Mouse (Mus musculus): ENCODE results near the gene Slc9a8.

Slc9a8 gene

DNA sequence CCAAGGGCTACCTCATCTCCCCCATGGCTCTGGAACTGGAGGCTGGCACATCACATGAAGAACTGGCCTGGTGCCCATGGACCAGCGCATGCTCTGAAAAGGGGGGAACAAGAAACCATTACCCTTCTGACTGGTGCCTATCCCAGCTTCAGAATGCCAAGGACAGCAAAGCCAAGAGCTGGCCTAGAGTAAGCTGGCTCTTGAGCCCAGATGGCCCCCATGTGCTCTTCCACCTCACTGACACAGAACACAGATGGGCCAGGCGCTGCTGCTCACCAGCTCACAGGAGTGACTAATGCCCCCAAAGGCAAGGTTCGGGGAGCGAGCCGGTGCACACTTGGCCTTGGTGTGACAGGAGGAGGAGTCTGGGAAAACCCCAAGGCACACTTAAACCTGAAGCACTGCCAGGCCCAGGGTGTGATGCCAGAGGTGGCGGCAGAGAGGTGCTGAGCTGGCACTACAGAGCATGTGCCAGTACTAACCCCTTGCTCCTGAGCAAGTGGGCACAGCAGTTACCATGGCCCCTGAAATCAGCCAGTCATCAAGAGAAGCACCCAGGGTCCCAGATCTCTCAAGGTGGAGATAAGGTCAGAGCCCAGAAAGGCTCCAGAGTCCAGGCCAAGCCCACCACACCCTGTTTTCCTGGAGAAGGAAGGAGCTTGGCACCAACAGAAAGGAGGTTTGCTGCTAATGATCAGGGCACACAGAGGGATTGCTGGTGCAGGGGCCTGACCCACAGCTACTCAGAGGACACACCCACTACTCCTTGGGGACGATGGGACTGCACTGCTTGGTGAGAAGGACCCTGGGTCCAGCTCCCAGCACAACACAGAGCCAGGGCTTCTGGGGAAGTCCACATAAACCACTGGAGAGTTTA, 64.2 kb downstream of the Slc9a8 start:
- peak; percentile 81 to 86 for DNase-seq

- DNase-seq, result no peak
Observed at GRCm38 (mm10) chr2:167486573-167486972, 65.1 kb downstream of the Slc9a8 start.

GRCm38 (mm10) chr2:167487551-167487950, 66.0 kb downstream of the Slc9a8 start:
- no peak for DNase-seq

- no peak for DNase-seq
Observed at GRCm38 (mm10) chr2:167487994-167488393, 66.5 kb downstream of the Slc9a8 start.

DNA sequence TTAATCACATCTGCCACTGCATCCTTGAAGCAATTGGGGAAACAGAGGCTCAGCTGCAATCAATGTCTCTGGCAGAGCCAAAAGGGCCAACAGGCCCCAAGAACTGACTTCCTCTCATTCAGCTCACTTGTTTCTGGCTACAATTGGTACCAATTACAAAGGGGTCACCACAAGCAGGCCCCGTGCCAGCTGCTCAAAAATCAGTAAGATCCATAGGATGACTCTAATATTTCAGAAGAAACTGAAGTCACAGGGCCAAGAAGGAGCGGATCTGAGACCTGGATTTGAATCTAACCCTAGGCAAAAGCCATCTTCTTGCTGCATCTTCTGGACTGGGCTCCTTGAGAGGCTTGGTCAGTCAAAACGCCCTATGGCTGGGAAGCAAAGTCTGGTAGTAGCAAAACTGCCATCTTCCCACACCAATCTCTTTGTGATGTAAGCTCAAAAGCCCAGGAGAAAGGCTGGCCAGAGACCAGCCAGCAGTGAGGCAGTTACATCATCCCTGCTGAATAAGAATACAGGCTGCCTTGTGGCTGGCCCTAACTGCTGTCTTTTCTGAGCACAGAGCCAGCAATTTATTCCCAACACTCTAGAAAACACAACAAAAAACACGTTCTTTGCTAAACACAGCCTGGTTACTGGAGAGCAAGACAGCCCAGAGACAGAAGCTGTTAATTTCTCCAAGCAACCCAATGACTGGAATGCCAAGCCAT, 69.5 kb downstream of the Slc9a8 start:
- DNase-seq, result no peak

DNA sequence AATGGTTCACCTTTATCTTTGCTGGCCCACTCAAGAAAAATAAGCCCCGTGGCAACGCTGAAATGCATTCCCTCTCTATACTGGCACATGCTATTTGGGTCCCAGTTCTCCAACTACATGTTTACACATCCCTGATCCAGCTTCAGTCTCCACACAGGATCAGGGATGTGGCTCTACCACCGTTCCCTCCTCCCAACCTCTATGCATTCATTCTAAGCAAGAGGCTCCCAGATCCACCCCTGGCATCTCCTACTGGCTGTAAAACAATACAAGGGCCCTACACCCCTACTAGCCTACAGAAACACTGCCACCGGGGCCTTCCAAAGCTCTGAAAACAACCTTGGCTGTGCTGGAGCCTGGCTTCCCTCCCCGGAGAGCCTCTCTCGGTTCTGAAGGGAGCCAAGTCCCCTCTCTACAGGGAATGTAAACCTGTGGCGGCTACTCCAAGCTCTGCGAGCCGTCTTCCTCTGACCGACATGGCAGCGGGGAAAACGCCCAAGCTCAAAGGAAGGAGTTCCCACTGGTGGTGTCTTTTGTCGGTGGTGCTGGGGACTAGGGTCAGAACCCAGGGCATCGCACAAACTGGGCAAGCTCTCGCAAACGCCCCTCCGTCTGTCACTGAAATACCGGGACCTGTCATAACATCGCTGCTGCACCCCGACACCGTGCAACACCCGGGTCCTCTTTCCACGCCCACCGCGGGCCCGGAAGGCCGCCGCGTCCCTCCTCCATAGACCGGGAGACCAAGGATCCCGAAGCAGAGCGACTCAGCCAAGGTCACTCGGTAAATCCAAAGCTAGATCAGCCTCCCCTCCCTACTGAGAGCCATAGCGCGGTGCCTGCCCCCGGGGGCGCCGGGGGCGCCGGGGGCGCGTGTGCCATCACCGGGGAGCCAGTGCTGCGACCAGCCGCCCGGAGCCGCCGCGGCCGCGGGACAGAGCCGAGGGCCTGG, 70.5 kb downstream of the Slc9a8 start, which contains the start of gene Rnf114:
TSS of gene Rnf114 (plus strand) at position 889 of the 952 bp plus-strand sequence.
- DNase-seq, result peak in 1 of 2 experiments; percentile 37

- DNase-seq, result peak; percentile 92 to 93
Observed at GRCm38 (mm10) chr2:167492713-167493636, 71.5 kb downstream of the Slc9a8 start, which contains the start of gene Spata2. Gene Spata2 (minus strand): TSS chr2:167492887.

GRCm38 (mm10) chr2:167496437-167496836, 74.9 kb downstream of the Slc9a8 start:
- no peak for DNase-seq

DNA sequence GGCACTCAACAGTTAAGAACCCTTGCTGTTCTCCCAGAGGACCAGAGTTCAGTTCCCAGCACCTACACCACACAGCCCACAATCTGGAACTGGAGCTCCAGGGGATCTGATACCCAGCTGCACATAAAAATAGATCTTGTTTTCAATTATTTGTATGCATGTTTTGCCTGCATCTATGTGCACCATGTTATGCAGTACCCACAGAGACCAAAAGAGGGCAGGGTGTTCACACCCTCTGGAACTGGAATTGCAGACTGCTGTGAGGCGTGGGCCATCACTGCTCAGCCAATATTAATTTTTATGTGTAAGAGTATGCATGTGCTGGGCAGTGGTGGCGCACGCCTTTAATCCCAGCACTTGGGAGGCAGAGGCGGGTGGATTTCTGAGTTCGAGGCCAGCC, 75.8 kb downstream of the Slc9a8 start:
- DNase-seq, result peak in 1 of 2 experiments; percentile 75

DNA sequence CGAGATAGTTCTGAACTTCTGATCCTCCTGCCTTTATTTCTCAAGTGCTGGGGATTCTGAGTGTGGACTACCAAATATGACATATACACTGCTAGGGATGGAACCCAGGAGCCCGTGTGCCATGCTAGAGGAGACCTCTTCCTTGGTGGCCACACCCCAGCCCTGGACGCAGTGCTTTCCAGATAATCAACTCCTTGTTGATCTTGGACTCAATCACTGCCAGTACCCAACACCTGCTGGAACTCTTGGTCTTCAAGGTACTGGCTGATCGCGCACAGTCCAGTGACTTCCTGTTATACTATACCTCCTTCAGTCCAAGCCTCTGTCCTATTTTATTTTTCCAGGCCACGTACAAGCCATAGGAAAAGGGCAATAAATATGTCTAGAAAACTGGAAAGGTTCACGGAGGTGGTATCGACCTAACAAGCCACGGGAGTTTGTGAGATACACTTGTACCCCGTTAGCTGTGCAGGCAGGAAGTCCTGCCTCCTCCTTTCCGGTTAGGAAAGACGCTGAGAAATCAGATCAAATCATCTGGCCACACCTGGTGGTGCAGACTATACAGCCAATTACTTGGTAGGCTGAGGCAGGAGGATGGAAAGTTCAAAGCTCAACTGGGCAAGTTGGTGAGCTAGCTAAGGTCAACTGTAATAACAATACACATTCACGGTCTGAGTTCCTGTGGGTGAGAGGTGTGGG, 81.2 kb downstream of the Slc9a8 start:
- no peak for DNase-seq

DNA sequence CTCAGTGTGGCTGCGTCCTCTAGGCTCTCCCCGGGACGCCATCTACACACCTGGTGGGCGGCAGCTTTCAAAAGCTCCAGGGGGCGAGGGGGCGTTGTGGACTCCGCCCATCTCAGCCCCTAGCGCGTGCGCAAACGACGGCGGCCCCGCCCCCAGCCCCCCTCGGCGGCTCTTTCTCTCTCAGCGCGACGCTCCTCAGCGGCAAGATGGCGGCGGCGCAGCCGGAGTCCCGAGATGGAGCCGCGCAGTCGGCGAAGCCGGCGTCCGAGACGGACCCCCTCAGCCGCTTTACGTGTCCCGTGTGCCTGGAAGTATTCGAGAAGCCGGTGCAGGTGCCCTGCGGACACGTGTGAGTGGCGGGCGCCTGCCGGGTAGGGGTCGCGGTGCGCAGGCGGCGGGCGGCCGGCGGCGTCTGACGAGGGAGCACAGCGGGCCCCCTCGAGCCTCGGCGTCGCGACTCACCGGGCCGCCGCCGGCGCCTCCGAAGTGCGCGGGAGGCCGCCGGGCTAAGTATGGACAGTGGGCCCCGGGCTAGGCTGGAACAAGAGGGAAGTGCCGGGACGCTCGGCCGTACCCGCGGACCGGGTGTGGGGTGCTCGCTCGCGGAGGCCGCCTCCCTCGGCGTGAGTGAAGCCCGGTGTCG, 81.9 kb downstream of the Slc9a8 start:
- peak; percentile 75 to 85 for DNase-seq

- peak; percentile 88 to 89 for DNase-seq
Observed at GRCm38 (mm10) chr2:167503896-167504349, 82.4 kb downstream of the Slc9a8 start.

DNA sequence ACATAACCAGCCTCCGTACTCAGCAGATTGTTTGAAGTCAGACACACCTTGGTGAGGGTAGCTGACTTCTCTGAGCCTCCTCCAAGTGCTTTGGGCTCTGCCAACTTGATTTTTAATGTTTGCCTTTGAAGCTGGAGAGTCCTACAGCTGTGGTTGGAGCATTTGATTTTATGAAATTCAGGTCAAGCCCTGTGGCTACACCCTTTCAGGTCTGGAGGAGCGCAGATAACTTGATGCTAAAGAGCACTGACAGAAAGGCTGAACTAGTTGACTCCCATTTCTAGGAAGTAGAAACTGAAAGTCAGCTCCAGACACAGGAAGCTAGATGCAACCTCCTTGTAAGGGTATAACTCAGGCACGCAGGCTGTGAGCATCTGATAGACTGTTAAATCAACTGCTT, 83.6 kb downstream of the Slc9a8 start:
- DNase-seq, result no peak

- no peak for DNase-seq
Observed at GRCm38 (mm10) chr2:167506546-167507260, 85.2 kb downstream of the Slc9a8 start.

GRCm38 (mm10) chr2:167507719-167508385, 86.3 kb downstream of the Slc9a8 start:
- no peak for DNase-seq

DNA sequence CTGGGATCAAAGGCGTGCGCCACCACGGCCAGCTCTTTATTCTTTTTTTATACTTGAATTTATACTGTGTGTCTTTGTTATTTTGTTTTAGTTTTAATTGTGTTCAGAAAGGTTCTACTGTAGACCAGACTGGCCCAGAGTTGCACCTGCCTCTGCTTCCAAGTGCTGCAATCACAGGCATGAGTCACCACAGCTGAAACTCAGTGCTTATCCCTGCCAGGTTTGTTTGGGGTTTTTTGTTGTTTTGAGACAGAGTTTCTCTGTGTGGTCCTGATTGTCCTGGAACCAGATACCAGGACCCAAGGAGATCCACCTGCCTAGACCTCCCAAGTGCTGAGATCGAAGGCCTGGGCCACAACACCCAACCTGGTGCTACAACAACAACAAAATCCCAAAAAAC, 87.1 kb downstream of the Slc9a8 start:
- DNase-seq, result no peak

DNA sequence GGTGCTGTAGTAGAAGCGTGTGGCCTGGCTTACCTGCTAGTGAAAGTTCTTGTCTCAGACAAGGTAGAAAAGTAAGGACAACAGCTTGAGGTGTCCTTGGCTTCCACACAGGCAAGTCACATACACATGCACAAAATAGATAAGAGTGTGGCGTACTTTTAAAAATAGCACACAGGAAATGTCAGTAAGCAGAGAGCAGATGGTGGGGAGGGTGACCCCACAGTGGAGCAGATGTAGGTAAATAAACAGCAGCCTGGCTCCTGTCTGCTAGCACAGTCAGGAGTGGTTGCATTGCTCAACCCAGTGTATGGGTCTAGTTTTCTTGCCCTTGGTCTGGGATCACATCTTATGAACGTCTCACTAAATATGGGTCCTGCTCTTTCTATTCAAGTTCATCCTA, 89.0 kb downstream of the Slc9a8 start:
- DNase-seq, result no peak

- no peak for DNase-seq
Observed at GRCm38 (mm10) chr2:167512365-167512764, 90.9 kb downstream of the Slc9a8 start.

GRCm38 (mm10) chr2:167512970-167513369, 91.5 kb downstream of the Slc9a8 start:
- DNase-seq, result no peak
